Mouse (Mus musculus) heart, postnatal 0 days (tissue): ENCODE measurements around the gene Hnrnpa1.

Source experiments
- CTCF ChIP-seq: IDR thresholded peaks from 2 replicates; pipeline ENCODE4 v1.5.1; 2016; ENCODE audit warnings: antibody characterized with exemption, control low read depth, low read depth
- EP300 ChIP-seq: IDR thresholded peaks from 2 replicates; pipeline ENCODE4 v1.6.1; 2016; ENCODE audit warnings: antibody characterized with exemption, low read depth

GRCm38 (mm10) chr15:103259989-103260388, 19.8 kb downstream of the Hnrnpa1 start:
- TF ChIP-seq EP300 (no peak), CTCF (no peak)
